In genomic region chr12:54862606-54863535, GRCm38 (mm10) we compare ENCODE assay signal across 8 mouse cellular contexts. TPM values are rescaled to one million over a fixed set of nuclear protein-coding genes. Genes with fewer than 3 reads are reported as not detected.
A peak's percentile ranks its signal among the peaks of the same experiment; 100 is the strongest.
DNase-seq lines count a peak whose midpoint lies in the region; ATAC-seq and TF ChIP-seq lines count a peak whose summit lies in the region.

TSS of gene Cfl2 (minus strand) at chr12:54862877.

- H3K4me1 ChIP-seq in hindbrain, embryonic 11.5 days (replicated peaks; ENCODE audit: control insufficient read depth, insufficient read depth, low read length): 0 out of 2 replicates have a peak, but pooled peaks cover 2% of the 10 kb centered on the region
- H3K4me1 ChIP-seq in lung, postnatal 0 days (ENCODE audit: insufficient read depth, low read depth, low read length): peaks cover 6% of the 10 kb centered on the region; the same call in 1 of the 2 replicates

- no peaks in the 10 kb centered on the region for H3K36me3 ChIP-seq in hindbrain, embryonic 11.5 days (ENCODE audit: control insufficient read depth, insufficient read depth, low read length)
- H3K36me3 ChIP-seq in lung, postnatal 0 days (ENCODE audit: insufficient read depth, low read length): peaks cover 4% of the 10 kb centered on the region; the same call in 1 of the 2 replicates

- H3K27me3 ChIP-seq in hindbrain, embryonic 11.5 days (ENCODE audit: control insufficient read depth, insufficient read depth, low read length): no peaks in the 10 kb centered on the region
- H3K27me3 ChIP-seq in lung, postnatal 0 days (replicated peaks; ENCODE audit: insufficient read depth, low read length): no peaks in the 10 kb centered on the region

- peak within 1 kb of the TSS; percentile 98 for H3K27ac ChIP-seq in hindbrain, embryonic 11.5 days (ENCODE audit: low read depth, low read length)
- peak within 1 kb of the TSS; percentile 99 for H3K27ac ChIP-seq in lung, postnatal 0 days (ENCODE audit: low read length)

- H3K4me2 ChIP-seq in hindbrain, embryonic 11.5 days (replicated peaks; ENCODE audit: low read depth, low read length): peak within 1 kb of the TSS; percentile 58
- H3K4me2 ChIP-seq in lung, postnatal 0 days (replicated peaks; ENCODE audit: low read depth, low read length): peak within 1 kb of the TSS; percentile 77

- no peak for TF ChIP-seq EP300 in lung, postnatal 0 days (IDR thresholded peaks at IDR 0.05)

- H3K9ac ChIP-seq in hindbrain, embryonic 11.5 days (ENCODE audit: low read depth, low read length): peak within 1 kb of the TSS; percentile 98
- peak within 1 kb of the TSS; percentile 100 for H3K9ac ChIP-seq in lung, postnatal 0 days (replicated peaks; ENCODE audit: low read depth)

- peak; percentile 88 for DNase-seq in NIH3T3 (ENCODE audit: low read depth)
- peak; percentile 90 for DNase-seq in cerebellum, adult 9-11 months
- peak; percentile 84 to 87 for DNase-seq in frontal cortex, postnatal 10 days (ENCODE audit: low spot score in 2 of 2)
- DNase-seq in hindbrain, embryonic 11.5 days (ENCODE audit: low spot score): peak; percentile 89
- DNase-seq in layer of hippocampus, postnatal 10 days (ENCODE audit: low spot score in 2 of 2): peak; percentile 81 to 87
- DNase-seq in lung, postnatal 0 days (ENCODE audit: low spot score): peak; percentile 91
- peak; percentile 69 for DNase-seq in ovary, postnatal 10 days (ENCODE audit: low spot score)
- DNase-seq in thymus, postnatal 0 days (ENCODE audit: low spot score): peak; percentile 66

- no peaks in the 10 kb centered on the region for H3K9me3 ChIP-seq in hindbrain, embryonic 11.5 days (ENCODE audit: control insufficient read depth, low read length)
- no peaks in the 10 kb centered on the region for H3K9me3 ChIP-seq in lung, postnatal 0 days (ENCODE audit: low read length)

- 0 out of 2 replicates have a peak, but pooled peaks have one; percentile 23 for TF ChIP-seq CTCF in lung, postnatal 0 days (IDR thresholded peaks at IDR 0.05)

- ATAC-seq in hindbrain, embryonic 11.5 days (ENCODE audit: low FRiP score): peak; percentile 93
- peak; percentile 94 for ATAC-seq in lung, postnatal 0 days

- peak within 1 kb of the TSS; percentile 95 for H3K4me3 ChIP-seq in hindbrain, embryonic 11.5 days (ENCODE audit: low read depth, low read length)
- H3K4me3 ChIP-seq in lung, postnatal 0 days (ENCODE audit: low read depth, low read length): peak within 1 kb of the TSS; percentile 98

- 2% methylated on average over 61 of the region's 82 CpGs for WGBS in hindbrain, embryonic 11.5 days
- WGBS in lung, postnatal 0 days: 1% methylated on average over 51 of the region's 82 CpGs

RNA-seq across cellular contexts. Expression of gene Cfl2, which starts in this region (rescaled TPM):
- 268 and 275 TPM in 2 replicates for polyA plus RNA-seq in hindbrain, embryonic 11.5 days (2014; fragmentation: Nextera tagmentation; extraction: Ambion mirVana)
- 100 to 1,000 TPM; 174 to 184 TPM for total RNA-seq in layer of hippocampus, postnatal 10 days (2021)
- polyA plus RNA-seq in lung, postnatal 0 days (2015; fragmentation: Nextera tagmentation; extraction: Ambion mirVana): 122 and 129 TPM in 2 replicates
- 79.4 and 84.0 TPM in 2 replicates for polyA plus RNA-seq in thymus, postnatal 0 days (2015; fragmentation: Nextera tagmentation; extraction: Ambion mirVana)

Comparison
In these comparisons a context has a peak if more than half of its experiments do, and no peak if none do; other contexts are left out.
1. Peak in every context shown above with its lines: DNase-seq, ATAC-seq, H3K4me3 ChIP-seq and H3K27ac ChIP-seq.